Mouse (Mus musculus) G1E-ER4 (cell line): ENCODE measurements at regions not wholly inside any gene's neighbourhood (a gene's known extent, or its start where the extent isn't known, plus 50 kb on each side); places are given as distances from the start of the nearest gene placed in this dataset.

Experiments used
- GATA1 ChIP-seq: IDR thresholded peaks from one replicate; pipeline ENCODE4 v1.8.0; 2012; ENCODE audit warnings: low read length, inconsistent platforms

- no peak for TF ChIP-seq GATA1
Observed at GRCm38 (mm10) chr11:89932231-89932865, 70.3 kb downstream of the Pctp start.

GRCm38 (mm10) chr11:89929115-89929988, 73.3 kb downstream of the Pctp start:
- peak; percentile 72 for TF ChIP-seq GATA1

DNA sequence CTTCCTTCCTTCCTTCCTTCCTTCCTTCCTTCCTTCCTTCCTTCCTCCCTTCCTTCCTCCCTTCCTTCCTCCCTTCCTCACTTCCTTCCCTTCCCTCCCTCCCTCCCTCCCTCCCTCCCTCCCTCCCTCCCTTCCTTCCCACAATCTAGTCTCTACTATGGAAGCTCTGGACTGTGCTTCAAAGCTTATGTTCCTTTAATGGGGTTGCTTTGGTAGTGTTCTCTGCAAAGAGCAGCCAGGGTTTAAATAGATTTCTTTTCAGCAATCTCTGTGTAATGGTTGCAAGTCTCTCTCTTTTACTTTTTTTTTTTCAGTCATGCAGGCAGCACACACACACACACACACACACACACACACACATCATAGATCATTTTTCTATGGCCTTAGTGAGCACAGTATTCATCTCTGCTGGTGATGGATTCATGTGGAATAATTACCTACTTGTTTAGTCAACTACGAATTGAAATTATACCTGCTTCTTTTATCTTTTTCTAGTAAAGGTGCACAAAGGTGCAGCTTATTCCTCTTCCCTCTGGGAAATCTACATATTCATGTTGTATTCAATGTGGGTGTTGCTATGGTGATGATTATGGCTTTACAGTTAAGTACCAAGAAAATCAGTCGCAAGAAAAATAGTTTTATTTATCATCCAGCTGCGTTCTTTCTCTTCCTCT, 75.1 kb downstream of the Pctp start:
- no peak for TF ChIP-seq GATA1

DNA sequence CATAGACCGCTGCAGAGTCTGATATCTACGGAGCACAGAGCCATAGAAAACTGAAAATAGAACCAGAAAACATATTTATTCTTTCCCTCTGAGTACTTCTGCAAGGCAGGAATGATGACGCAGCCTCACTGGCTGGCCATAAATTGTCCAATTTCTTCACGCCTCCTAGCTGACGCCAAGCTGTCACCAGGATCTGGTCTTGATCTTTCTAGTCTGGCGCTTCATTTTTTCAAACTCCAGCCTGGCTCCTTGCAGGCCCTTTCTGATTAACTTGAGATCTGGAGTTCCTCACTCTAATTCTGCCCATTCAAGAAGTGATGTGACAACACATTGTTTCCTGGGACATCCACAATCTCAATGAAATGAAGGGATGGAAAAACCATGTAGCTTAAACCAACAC, 80.1 kb downstream of the Pctp start:
- no peak for TF ChIP-seq GATA1

- TF ChIP-seq GATA1: no peak
Observed at GRCm38 (mm10) chr11:89921146-89921545, 81.5 kb downstream of the Pctp start.

GRCm38 (mm10) chr11:89915795-89916194, 86.9 kb downstream of the Pctp start:
- TF ChIP-seq GATA1: no peak

GRCm38 (mm10) chr11:89914577-89914976, 88.1 kb downstream of the Pctp start:
- TF ChIP-seq GATA1: no peak

- no peak for TF ChIP-seq GATA1
Observed at GRCm38 (mm10) chr11:89901241-89901740, 101.4 kb downstream of the Pctp start.

- TF ChIP-seq GATA1: no peak
Observed at GRCm38 (mm10) chr11:89898516-89898915, 104.2 kb downstream of the Pctp start.

DNA sequence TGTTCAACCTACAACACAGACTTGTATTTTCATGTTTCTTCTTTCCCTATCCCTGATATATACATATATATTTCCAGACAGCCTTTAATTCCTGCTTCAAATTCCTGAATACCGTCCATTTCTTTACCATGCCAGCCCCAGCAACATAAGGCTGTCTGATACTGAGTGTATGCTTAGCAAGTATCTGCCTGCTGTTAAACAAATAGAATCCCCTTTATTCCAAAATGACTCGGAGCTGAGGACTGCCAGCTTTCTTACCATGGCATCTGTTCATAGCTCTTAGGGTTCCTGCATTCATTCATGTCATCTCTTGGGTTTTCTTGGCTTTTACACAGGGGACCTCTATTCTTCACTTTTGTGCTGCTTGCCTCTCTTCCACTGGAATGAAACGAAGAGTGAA, 105.8 kb downstream of the Pctp start:
- no peak for TF ChIP-seq GATA1

- no peak for TF ChIP-seq GATA1
Observed at GRCm38 (mm10) chr11:89871587-89871986, 94.1 kb upstream of the Ankfn1 start.

DNA sequence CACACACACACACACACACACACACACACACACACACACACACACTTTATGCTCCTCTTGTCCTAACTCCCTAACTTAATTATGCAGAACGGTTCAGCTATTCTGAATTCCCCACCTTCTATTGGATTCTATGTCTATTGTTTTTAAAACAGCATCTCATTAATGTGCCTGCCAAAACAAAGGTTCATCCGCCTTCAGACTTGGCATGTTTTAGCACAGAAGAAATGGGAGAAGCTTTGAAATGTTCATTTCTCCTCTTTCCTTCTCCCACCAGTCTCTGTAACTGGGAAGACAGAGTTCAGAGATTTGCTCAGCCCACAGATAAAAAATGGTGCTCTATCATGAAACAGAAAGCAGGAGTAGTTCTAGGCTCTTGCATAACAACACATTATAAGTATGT, 90.1 kb upstream of the Ankfn1 start:
- no peak for TF ChIP-seq GATA1

DNA sequence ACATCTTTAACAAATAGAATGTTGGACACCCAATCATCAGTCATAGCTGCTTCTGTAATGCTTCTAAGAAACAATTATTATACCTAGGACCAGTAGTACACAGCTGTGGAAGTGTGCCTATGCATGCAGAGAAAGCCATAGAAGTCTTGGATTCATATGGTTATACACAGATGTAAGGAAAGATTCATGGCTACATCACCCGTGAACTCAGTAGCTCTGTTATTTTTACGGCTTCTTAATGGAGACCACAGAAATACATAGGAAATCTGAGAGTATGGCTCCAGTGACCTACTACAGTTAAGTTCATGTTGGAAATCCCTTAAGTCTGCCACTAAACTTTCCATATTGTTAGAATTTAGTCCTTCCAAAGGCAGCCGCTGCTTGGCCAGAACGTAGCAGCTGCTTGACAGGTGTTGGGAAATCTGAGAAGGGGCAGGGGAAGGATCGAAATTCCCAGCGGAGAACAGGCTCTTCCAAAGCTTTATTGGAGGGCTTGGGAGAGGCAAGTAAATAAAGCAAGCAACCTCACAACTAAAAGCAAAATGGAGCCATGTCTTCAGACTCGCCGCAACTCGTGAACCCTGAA, 78.8 kb upstream of the Ankfn1 start:
- TF ChIP-seq GATA1: no peak

GRCm38 (mm10) chr11:89841853-89842252, 64.4 kb upstream of the Ankfn1 start:
- no peak for TF ChIP-seq GATA1

DNA sequence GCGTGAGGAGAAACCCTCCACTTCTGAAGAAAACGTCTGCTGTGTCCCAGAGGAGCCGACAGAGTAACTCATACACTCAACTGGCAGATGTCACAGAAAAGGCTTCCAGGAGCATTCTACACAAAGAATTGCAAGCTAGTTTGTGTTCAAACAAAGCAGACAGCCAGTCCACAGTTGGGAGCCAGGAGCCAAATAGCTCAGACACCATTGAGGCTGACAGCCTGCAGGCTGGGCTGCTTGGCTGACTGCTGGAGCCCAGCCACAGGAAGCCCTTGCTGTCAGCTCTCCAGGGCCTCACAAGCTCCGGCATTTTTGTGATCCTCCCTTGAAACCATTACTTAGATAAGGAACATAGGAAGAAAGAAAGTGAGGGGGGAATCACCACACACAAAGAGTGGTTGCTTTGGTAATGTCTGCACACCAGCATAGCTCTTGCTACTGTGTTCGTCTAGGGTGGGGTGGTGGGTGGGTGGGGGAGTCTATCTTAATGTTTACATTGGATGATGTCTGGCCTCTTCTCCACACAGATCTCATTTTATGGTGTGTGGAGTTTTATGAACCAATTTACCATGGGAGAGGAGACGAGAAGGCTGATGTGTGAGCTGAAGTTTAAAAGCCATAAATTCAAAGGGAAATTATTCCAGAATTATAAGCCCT, 62.3 kb upstream of the Ankfn1 start:
- TF ChIP-seq GATA1: no peak
